Mouse (Mus musculus): Measurements from ENCODE around the gene Apba1. TPM values are rescaled to one million over a fixed set of nuclear protein-coding genes. Genes with fewer than 3 reads are reported as not detected.

The Apba1 gene
- polyA plus RNA-seq, 1 experiment from 2014 or later: 0.30 TPM

GRCm38 (mm10) chr19:23972881-23973649, 214.4 kb downstream of the Apba1 start:
- Histone ChIP-seq H3K36me3 (ENCODE audit: control insufficient read depth, insufficient read depth) (peaks cover 18% of the 10 kb centered on the region), H3K4me3 (ENCODE audit: low read length) (no peak overlapping the region), H3K27ac (ENCODE audit: low read length) (peak overlapping the region; percentile 98), H3K9me3 (replicated peaks; ENCODE audit: control insufficient read depth, low read length) (no peaks in the 10 kb centered on the region), H3K9ac (ENCODE audit: low read length) (peak overlapping the region; percentile 55), H3K4me2 (ENCODE audit: low read depth, low read length) (peak overlapping the region; percentile 10; the same call in 1 of the 2 replicates), H3K4me1 (ENCODE audit: control insufficient read depth, insufficient read depth, low read length) (peaks cover 46% of the 10 kb centered on the region), H3K27me3 (ENCODE audit: control insufficient read depth, insufficient read depth, low read length) (no peaks in the 10 kb centered on the region)
- 38% methylated on average over 16 of the region's 16 CpGs for WGBS
- ATAC-seq (replicated peaks; ENCODE audit: extremely low read depth, insufficient read depth, low FRiP score): peak; percentile 89

GRCm38 (mm10) chr19:23977901-23978443, 219.3 kb downstream of the Apba1 start:
- H3K4me2 ChIP-seq (ENCODE audit: low read depth, low read length): no peak overlapping the region
- H3K4me3 ChIP-seq (ENCODE audit: low read length): no peak overlapping the region
- H3K27ac ChIP-seq (ENCODE audit: low read length): no peak overlapping the region
- peaks cover 30% of the 10 kb centered on the region for H3K36me3 ChIP-seq (ENCODE audit: control insufficient read depth, insufficient read depth)
- no peaks in the 10 kb centered on the region for H3K27me3 ChIP-seq (ENCODE audit: control insufficient read depth, insufficient read depth, low read length)
- no peak overlapping the region for H3K9ac ChIP-seq (ENCODE audit: low read length)
- no peak for ATAC-seq (replicated peaks; ENCODE audit: extremely low read depth, insufficient read depth, low FRiP score)
- WGBS: 58% methylated on average over 6 of the region's 6 CpGs
- H3K9me3 ChIP-seq (replicated peaks; ENCODE audit: control insufficient read depth, low read length): no peaks in the 10 kb centered on the region
- H3K4me1 ChIP-seq (ENCODE audit: control insufficient read depth, insufficient read depth, low read length): peaks cover 9% of the 10 kb centered on the region

GRCm38 (mm10) chr19:23980598-23980997, 221.9 kb downstream of the Apba1 start:
- no peak overlapping the region for H3K27ac ChIP-seq (ENCODE audit: low read length)
- no peaks in the 10 kb centered on the region for H3K27me3 ChIP-seq (ENCODE audit: control insufficient read depth, insufficient read depth, low read length)
- H3K36me3 ChIP-seq (ENCODE audit: control insufficient read depth, insufficient read depth): peaks cover 32% of the 10 kb centered on the region
- no peak for ATAC-seq (replicated peaks; ENCODE audit: extremely low read depth, insufficient read depth, low FRiP score)
- H3K4me2 ChIP-seq (ENCODE audit: low read depth, low read length): no peak overlapping the region
- no peak overlapping the region for H3K4me3 ChIP-seq (ENCODE audit: low read length)
- H3K9me3 ChIP-seq (replicated peaks; ENCODE audit: control insufficient read depth, low read length): no peaks in the 10 kb centered on the region
- H3K9ac ChIP-seq (ENCODE audit: low read length): no peak overlapping the region
- 54% methylated on average over 3 of the region's 3 CpGs for WGBS
- no peaks in the 10 kb centered on the region for H3K4me1 ChIP-seq (ENCODE audit: control insufficient read depth, insufficient read depth, low read length)

GRCm38 (mm10) chr19:23984186-23984585, 225.5 kb downstream of the Apba1 start:
- Histone ChIP-seq H3K4me1 (ENCODE audit: control insufficient read depth, insufficient read depth, low read length) (peaks cover 3% of the 10 kb centered on the region; the same call in 1 of the 2 replicates), H3K27me3 (ENCODE audit: control insufficient read depth, insufficient read depth, low read length) (no peaks in the 10 kb centered on the region), H3K27ac (ENCODE audit: low read length) (no peak overlapping the region), H3K9ac (ENCODE audit: low read length) (no peak overlapping the region), H3K9me3 (replicated peaks; ENCODE audit: control insufficient read depth, low read length) (no peaks in the 10 kb centered on the region), H3K4me2 (ENCODE audit: low read depth, low read length) (no peak overlapping the region), H3K4me3 (ENCODE audit: low read length) (no peak overlapping the region), H3K36me3 (ENCODE audit: control insufficient read depth, insufficient read depth) (peaks cover 25% of the 10 kb centered on the region)
- 49% methylated on average over 6 of the region's 6 CpGs for WGBS
- no peak for ATAC-seq (replicated peaks; ENCODE audit: extremely low read depth, insufficient read depth, low FRiP score)

- no peak for ATAC-seq (replicated peaks; ENCODE audit: extremely low read depth, insufficient read depth, low FRiP score)
- Histone ChIP-seq H3K27ac (ENCODE audit: low read length) (peak overlapping the region; percentile 19), H3K27me3 (ENCODE audit: control insufficient read depth, insufficient read depth, low read length) (no peaks in the 10 kb centered on the region), H3K9me3 (replicated peaks; ENCODE audit: control insufficient read depth, low read length) (no peaks in the 10 kb centered on the region), H3K9ac (ENCODE audit: low read length) (no peak overlapping the region), H3K4me3 (ENCODE audit: low read length) (no peak overlapping the region), H3K36me3 (ENCODE audit: control insufficient read depth, insufficient read depth) (peaks cover 23% of the 10 kb centered on the region), H3K4me2 (ENCODE audit: low read depth, low read length) (no peak overlapping the region), H3K4me1 (ENCODE audit: control insufficient read depth, insufficient read depth, low read length) (peaks cover 9% of the 10 kb centered on the region; the same call in 1 of the 2 replicates)
- 37% methylated on average over 2 of the region's 2 CpGs for WGBS
Observed at GRCm38 (mm10) chr19:23987291-23987690, 228.6 kb downstream of the Apba1 start.

- Histone ChIP-seq H3K4me3 (ENCODE audit: low read length) (no peak overlapping the region), H3K4me2 (ENCODE audit: low read depth, low read length) (no peak overlapping the region), H3K9ac (ENCODE audit: low read length) (no peak overlapping the region), H3K36me3 (ENCODE audit: control insufficient read depth, insufficient read depth) (peaks cover 14% of the 10 kb centered on the region), H3K4me1 (ENCODE audit: control insufficient read depth, insufficient read depth, low read length) (peaks cover 9% of the 10 kb centered on the region; the same call in 1 of the 2 replicates), H3K27me3 (ENCODE audit: control insufficient read depth, insufficient read depth, low read length) (no peaks in the 10 kb centered on the region), H3K27ac (ENCODE audit: low read length) (no peak overlapping the region), H3K9me3 (replicated peaks; ENCODE audit: control insufficient read depth, low read length) (no peaks in the 10 kb centered on the region)
- ATAC-seq (replicated peaks; ENCODE audit: extremely low read depth, insufficient read depth, low FRiP score): no peak
- WGBS: 86% methylated on average over 4 of the region's 4 CpGs
Observed at GRCm38 (mm10) chr19:23988166-23988565, 229.5 kb downstream of the Apba1 start.

GRCm38 (mm10) chr19:23995766-23996399, 237.2 kb downstream of the Apba1 start:
- ATAC-seq (replicated peaks; ENCODE audit: extremely low read depth, insufficient read depth, low FRiP score): no peak
- Histone ChIP-seq H3K9me3 (replicated peaks; ENCODE audit: control insufficient read depth, low read length) (no peaks in the 10 kb centered on the region), H3K27me3 (ENCODE audit: control insufficient read depth, insufficient read depth, low read length) (no peaks in the 10 kb centered on the region), H3K9ac (ENCODE audit: low read length) (no peak overlapping the region), H3K27ac (ENCODE audit: low read length) (no peak overlapping the region), H3K36me3 (ENCODE audit: control insufficient read depth, insufficient read depth) (0 out of 2 replicates have a peak, but pooled peaks cover 3% of the 10 kb centered on the region), H3K4me3 (ENCODE audit: low read length) (no peak overlapping the region), H3K4me2 (ENCODE audit: low read depth, low read length) (no peak overlapping the region), H3K4me1 (ENCODE audit: control insufficient read depth, insufficient read depth, low read length) (peaks cover 9% of the 10 kb centered on the region)
- WGBS: 71% methylated on average over 10 of the region's 10 CpGs

Data from heart, embryonic 16.5 days (tissue).